Mouse (Mus musculus) heart, embryonic 13.5 days (tissue): Measurements from ENCODE around the gene Lats2. TPM values are rescaled to one million over a fixed set of nuclear protein-coding genes. Genes with fewer than 3 reads are reported as not detected.
"Not testable (repeated sequence)": the region's sequence is repeated elsewhere in the genome, so short reads cannot be mapped to it uniquely, and the experiment has no call there.

ENCODE experiments used
- ATAC-seq: fragments of 200-750 bp; cut with Nextera tagmentation; 2 replicates; pipeline ENCODE4 v1.8.0; 2017; ENCODE audit warnings: moderate TSS enrichment; ENCODE audit not compliant: insufficient number of reproducible peaks, low FRiP score, low TSS enrichment; ENCODE audit errors: extremely low read depth
- H3K27ac ChIP-seq: fragments of 300-500 bp; sonication (generic); replicated peaks from 2 replicates; pipeline ENCODE4 v1.5.1; 2015; ENCODE audit warnings: moderate library complexity, mild to moderate bottlenecking, inconsistent platforms
- H3K27me3 ChIP-seq: fragments of 300-500 bp; sonication (generic); replicated peaks from 2 replicates; pipeline ENCODE4 v1.6.1; 2015; ENCODE audit warnings: mild to moderate bottlenecking, inconsistent platforms
- H3K36me3 ChIP-seq: fragments of 300-500 bp; sonication (generic); 2 replicates; pipeline ENCODE4 v1.6.1; 2015; ENCODE audit warnings: mild to moderate bottlenecking, inconsistent platforms
- H3K4me1 ChIP-seq: fragments of 300-500 bp; sonication (generic); 2 replicates; pipeline ENCODE4 v1.6.1; 2015; ENCODE audit warnings: inconsistent platforms
- H3K4me2 ChIP-seq: fragments of 300-500 bp; sonication (generic); 2 replicates; pipeline ENCODE4 v1.6.1; 2015; ENCODE audit warnings: inconsistent platforms, mild to moderate bottlenecking, moderate library complexity
- H3K4me3 ChIP-seq: fragments of 300-500 bp; sonication (generic); 2 replicates; pipeline ENCODE4 v1.5.1; 2015; ENCODE audit warnings: moderate library complexity, mild to moderate bottlenecking, inconsistent platforms
- H3K9ac ChIP-seq: fragments of 300-500 bp; sonication (generic); 2 replicates; pipeline ENCODE4 v1.6.1; 2015; ENCODE audit warnings: inconsistent platforms, mild to moderate bottlenecking, moderate library complexity
- H3K9me3 ChIP-seq: fragments of 300-500 bp; sonication (generic); 2 replicates; pipeline ENCODE4 v1.6.1; 2016; ENCODE audit warnings: inconsistent platforms
- WGBS: fragments of 180-500 bp; shearing (Covaris S2); methylation state at CpG from one replicate; pipeline ENCODE4 v1.1.7; 2015; ENCODE audit warnings: mixed read lengths; 5-methylcytosine and 5-hydroxymethylcytosine counted together
- polyA plus RNA-seq: library from polyadenylated mRNA; unstranded; fragments of >200 nt; fragmentation: Nextera tagmentation; extraction: Ambion mirVana; gene quantifications from 2 replicates; pipeline ENCODE4 v1.2.1, GENCODE M21; 2015

Lats2 gene
- polyA plus RNA-seq, 1 experiment from 2014 or later: 21.2 TPM

GRCm38 (mm10) chr14:57695550-57695949 lies 62.6 kb downstream of the Lats2 start:
- Histone ChIP-seq H3K27me3 (no peaks in the 10 kb centered on the region), H3K9me3 (no peaks in the 10 kb centered on the region), H3K36me3 (peaks cover 90% of the 10 kb centered on the region), H3K9ac (no peak overlapping the region), H3K4me2 (no peak overlapping the region), H3K4me1 (no peaks in the 10 kb centered on the region), H3K4me3 (no peak overlapping the region), H3K27ac (no peak overlapping the region)
- 86% methylated on average over 8 of the region's 8 CpGs for WGBS
- no peak for ATAC-seq

- no peak overlapping the region for H3K27ac ChIP-seq
- no peak for ATAC-seq
- 82% methylated on average over 16 of the region's 16 CpGs for WGBS
- no peak overlapping the region for H3K4me2 ChIP-seq
- H3K9me3 ChIP-seq: no peaks in the 10 kb centered on the region
- peaks cover 88% of the 10 kb centered on the region for H3K36me3 ChIP-seq
- H3K4me3 ChIP-seq: no peak overlapping the region
- no peak overlapping the region for H3K9ac ChIP-seq
- no peaks in the 10 kb centered on the region for H3K27me3 ChIP-seq
- H3K4me1 ChIP-seq: no peaks in the 10 kb centered on the region
These were observed 63.9 kb downstream of the Lats2 start for GRCm38 (mm10) chr14:57694246-57694645.

- Histone ChIP-seq H3K4me2 (no peak overlapping the region), H3K9ac (no peak overlapping the region), H3K27ac (no peak overlapping the region), H3K27me3 (no peaks in the 10 kb centered on the region), H3K4me3 (no peak overlapping the region), H3K4me1 (no peaks in the 10 kb centered on the region), H3K36me3 (peaks cover 90% of the 10 kb centered on the region), H3K9me3 (no peaks in the 10 kb centered on the region)
- no peak for ATAC-seq
- 79% methylated on average over 17 of the region's 17 CpGs for WGBS
These were observed 65.6 kb downstream of the Lats2 start for GRCm38 (mm10) chr14:57692517-57693130.

DNA sequence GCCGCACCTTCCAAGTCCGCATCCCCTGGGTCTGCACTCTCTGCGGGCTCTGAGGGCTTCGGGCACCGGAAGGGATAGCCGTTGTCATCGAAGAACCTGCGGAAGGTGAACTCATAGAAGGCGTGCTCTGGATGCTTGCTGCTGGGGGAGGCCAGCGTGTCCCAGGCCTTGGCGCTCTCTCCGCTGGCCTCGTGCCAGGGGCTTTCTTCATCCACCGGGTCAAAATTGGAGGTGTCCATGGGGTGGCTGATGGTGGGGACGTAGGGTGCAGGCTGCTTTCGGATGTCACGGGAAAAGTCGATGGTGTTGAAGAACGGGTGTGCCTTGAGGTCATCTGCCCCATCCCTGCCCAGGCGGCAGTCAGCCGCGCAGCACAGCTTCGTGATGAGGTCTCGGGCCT lies 66.9 kb downstream of the Lats2 start:
- 89% methylated on average over 24 of the region's 24 CpGs for WGBS
- no peak overlapping the region for H3K9ac ChIP-seq
- ATAC-seq: no peak
- no peaks in the 10 kb centered on the region for H3K9me3 ChIP-seq
- no peak overlapping the region for H3K27ac ChIP-seq
- H3K4me2 ChIP-seq: no peak overlapping the region
- H3K4me3 ChIP-seq: no peak overlapping the region
- H3K36me3 ChIP-seq: peaks cover 78% of the 10 kb centered on the region
- no peaks in the 10 kb centered on the region for H3K27me3 ChIP-seq
- H3K4me1 ChIP-seq: no peaks in the 10 kb centered on the region

GRCm38 (mm10) chr14:57690681-57691080 lies 67.5 kb downstream of the Lats2 start:
- Histone ChIP-seq H3K4me1 (no peaks in the 10 kb centered on the region), H3K36me3 (peaks cover 72% of the 10 kb centered on the region), H3K4me3 (no peak overlapping the region), H3K27ac (no peak overlapping the region), H3K9me3 (no peaks in the 10 kb centered on the region), H3K4me2 (no peak overlapping the region), H3K9ac (no peak overlapping the region), H3K27me3 (no peaks in the 10 kb centered on the region)
- WGBS: 83% methylated on average over 8 of the region's 8 CpGs
- no peak for ATAC-seq

DNA sequence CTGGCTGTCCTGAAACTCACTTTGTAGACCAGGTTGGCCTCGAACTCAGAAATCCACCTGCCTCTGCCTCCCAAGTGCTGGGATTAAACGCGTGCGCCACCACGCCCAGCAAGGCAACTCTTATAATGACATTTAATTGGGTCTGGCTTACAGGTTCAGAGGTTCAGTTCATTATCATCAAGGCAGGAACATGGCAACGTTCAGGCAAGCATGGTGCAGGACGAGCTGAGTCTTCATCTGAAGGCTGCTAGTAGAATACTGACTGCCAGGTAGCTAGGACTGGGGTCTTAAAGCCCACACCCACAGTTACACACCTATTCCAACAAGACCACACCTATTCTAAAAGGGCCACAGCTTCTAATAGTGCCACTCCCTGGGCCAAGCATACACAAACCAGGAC lies 70.1 kb downstream of the Lats2 start:
- H3K27me3 ChIP-seq, ATAC-seq, H3K4me1 ChIP-seq, H3K9ac ChIP-seq, H3K9me3 ChIP-seq, H3K27ac ChIP-seq, H3K4me2 ChIP-seq, H3K4me3 ChIP-seq: not testable (repeated sequence)
- 86% methylated on average over 7 of the region's 7 CpGs for WGBS
- H3K36me3 ChIP-seq: peaks cover 48% of the 10 kb centered on the region

DNA sequence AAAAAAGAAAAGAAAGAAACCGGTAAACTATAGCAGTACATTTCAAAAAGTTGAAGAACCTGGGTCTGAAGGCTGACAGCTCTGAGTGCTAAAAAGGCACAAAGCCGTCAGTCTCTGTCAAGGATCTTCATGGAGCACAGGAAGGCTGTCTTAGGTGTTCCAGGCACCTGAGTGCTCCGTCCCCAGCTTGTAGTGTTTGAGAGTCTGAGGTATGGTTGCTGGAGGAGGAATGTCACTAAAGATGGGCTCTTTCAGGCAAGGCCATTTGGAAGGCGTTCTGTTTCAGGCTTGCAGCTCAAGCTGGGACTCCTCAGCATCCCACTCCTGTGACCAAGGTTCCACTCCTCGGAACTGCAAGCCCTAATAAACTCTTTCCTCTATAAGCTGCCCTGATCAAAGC lies 70.7 kb downstream of the Lats2 start:
- 79% methylated on average over 5 of the region's 5 CpGs for WGBS
- H3K4me2 ChIP-seq: no peak overlapping the region
- no peaks in the 10 kb centered on the region for H3K9me3 ChIP-seq
- no peak overlapping the region for H3K27ac ChIP-seq
- H3K9ac ChIP-seq: no peak overlapping the region
- H3K36me3 ChIP-seq: peaks cover 42% of the 10 kb centered on the region
- H3K4me3 ChIP-seq: no peak overlapping the region
- no peaks in the 10 kb centered on the region for H3K27me3 ChIP-seq
- no peak for ATAC-seq
- H3K4me1 ChIP-seq: no peaks in the 10 kb centered on the region

- Histone ChIP-seq H3K4me3 (no peak overlapping the region), H3K27me3 (no peaks in the 10 kb centered on the region), H3K36me3 (peaks cover 36% of the 10 kb centered on the region), H3K27ac (no peak overlapping the region), H3K4me2 (no peak overlapping the region), H3K4me1 (no peaks in the 10 kb centered on the region), H3K9me3 (no peaks in the 10 kb centered on the region), H3K9ac (no peak overlapping the region)
- WGBS: 87% methylated on average over 6 of the region's 6 CpGs
- no peak for ATAC-seq
These were observed 71.5 kb downstream of the Lats2 start for GRCm38 (mm10) chr14:57686647-57687046.

DNA sequence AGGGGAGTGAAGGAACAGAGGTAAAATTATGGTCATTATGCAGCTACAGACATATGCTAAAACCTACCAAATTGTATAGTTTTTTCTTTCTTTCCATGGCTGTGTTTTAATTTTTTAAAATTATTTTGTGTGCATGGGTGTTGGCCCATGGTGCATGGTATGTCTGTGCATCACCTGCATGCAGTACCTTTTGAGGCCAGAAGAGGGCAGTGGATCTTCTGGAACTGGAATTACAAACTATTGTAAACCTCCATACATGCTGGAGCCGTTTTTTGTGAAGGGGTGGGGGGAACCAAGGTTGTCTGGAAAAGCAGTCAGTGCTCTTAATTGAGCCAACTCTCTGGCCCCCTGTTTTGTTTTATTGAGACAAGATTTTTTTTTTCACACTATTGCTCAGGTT lies 73.6 kb downstream of the Lats2 start:
- H3K27ac ChIP-seq: no peak overlapping the region
- WGBS: 9% methylated on average over 1 of the region's 1 CpGs
- H3K4me1 ChIP-seq: no peaks in the 10 kb centered on the region
- ATAC-seq: no peak
- H3K4me3 ChIP-seq: no peak overlapping the region
- no peaks in the 10 kb centered on the region for H3K27me3 ChIP-seq
- no peaks in the 10 kb centered on the region for H3K9me3 ChIP-seq
- H3K9ac ChIP-seq: no peak overlapping the region
- H3K4me2 ChIP-seq: no peak overlapping the region
- peaks cover 16% of the 10 kb centered on the region for H3K36me3 ChIP-seq

- no peaks in the 10 kb centered on the region; the same call in 1 of the 2 replicates for H3K36me3 ChIP-seq
- H3K27me3 ChIP-seq: no peaks in the 10 kb centered on the region
- H3K27ac ChIP-seq: no peak overlapping the region
- no peak overlapping the region for H3K9ac ChIP-seq
- no peaks in the 10 kb centered on the region for H3K9me3 ChIP-seq
- H3K4me2 ChIP-seq: no peak overlapping the region
- ATAC-seq: no peak
- no peaks in the 10 kb centered on the region for H3K4me1 ChIP-seq
- H3K4me3 ChIP-seq: no peak overlapping the region
- 82% methylated on average over 4 of the region's 4 CpGs for whole genome bisulfite sequencing
These were observed 75.4 kb downstream of the Lats2 start for GRCm38 (mm10) chr14:57682751-57683150.

- Histone ChIP-seq H3K9me3 (no peaks in the 10 kb centered on the region), H3K4me3 (no peak overlapping the region), H3K27ac (no peak overlapping the region), H3K27me3 (no peaks in the 10 kb centered on the region), H3K4me1 (no peaks in the 10 kb centered on the region), H3K4me2 (no peak overlapping the region), H3K36me3 (no peaks in the 10 kb centered on the region), H3K9ac (no peak overlapping the region)
- ATAC-seq: no peak; the same call in 1 of the 2 replicates
- 39% methylated on average over 5 of the region's 5 CpGs for WGBS
These were observed 78.1 kb downstream of the Lats2 start for GRCm38 (mm10) chr14:57679958-57680535.

DNA sequence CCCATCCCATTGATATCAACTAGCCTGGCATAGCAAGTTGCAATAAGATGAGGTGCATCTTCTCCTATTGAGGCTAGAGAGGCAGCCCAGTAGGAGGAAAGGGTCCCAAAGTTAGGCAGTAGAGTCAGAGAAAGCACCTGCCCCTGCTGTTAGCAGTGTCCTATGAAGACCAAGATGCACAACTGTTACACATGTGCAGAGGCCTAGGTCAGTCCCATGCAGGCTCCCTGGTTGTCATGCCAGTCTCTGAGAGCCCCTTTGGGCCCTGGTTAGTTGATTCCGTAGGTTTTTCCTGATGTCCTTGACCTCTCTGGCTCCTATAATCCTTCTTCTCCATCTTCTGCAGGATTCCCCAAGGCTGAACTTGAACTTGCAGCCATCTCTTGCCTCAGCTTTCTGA lies 78.7 kb downstream of the Lats2 start:
- no peaks in the 10 kb centered on the region for H3K36me3 ChIP-seq
- H3K9ac ChIP-seq: no peak overlapping the region
- H3K4me3 ChIP-seq: no peak overlapping the region
- no peak overlapping the region for H3K4me2 ChIP-seq
- 15% methylated on average over 1 of the region's 1 CpGs for WGBS
- no peaks in the 10 kb centered on the region for H3K27me3 ChIP-seq
- H3K4me1 ChIP-seq: no peaks in the 10 kb centered on the region
- ATAC-seq: no peak
- H3K27ac ChIP-seq: no peak overlapping the region
- H3K9me3 ChIP-seq: no peaks in the 10 kb centered on the region
